42 mouse cellular contexts compared by ENCODE assay signal in the genomic region with DNA sequence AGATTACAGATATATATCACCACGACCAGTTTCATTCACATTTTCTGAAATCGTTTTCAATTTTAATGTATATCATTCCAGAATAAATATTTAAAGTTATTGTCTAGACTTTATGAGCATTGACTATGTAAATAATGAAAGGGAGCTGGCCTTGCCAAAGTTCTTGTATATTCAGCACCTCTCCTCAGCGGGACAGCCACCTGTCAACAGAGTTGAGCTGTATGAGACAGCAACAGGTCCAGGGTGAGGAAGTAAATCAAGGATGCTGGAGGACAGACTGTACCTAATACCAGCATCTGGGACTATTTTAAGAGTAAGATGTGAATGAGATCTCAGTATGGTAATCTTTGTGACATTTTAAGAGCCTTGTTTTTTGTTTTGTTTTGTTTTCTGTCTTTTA. TPM values are rescaled to one million over a fixed set of nuclear protein-coding genes. Genes with fewer than 3 reads are reported as not detected.
"Had no signal": no experiment of that assay in that cellular context is flagged by ENCODE, and none has a peak within 500 bp of the region (broad histone marks: within the 10 kb centered on the region; RNA-seq: fewer than 3 reads in every experiment).

No protein-coding gene starts in this region.

- H3K9me3 ChIP-seq: heart, embryonic 12.5 days; heart, embryonic 13.5 days; heart, embryonic 15.5 days; hindbrain, embryonic 10.5 days; hindbrain, embryonic 12.5 days; hindbrain, embryonic 13.5 days; hindbrain, embryonic 15.5 days; intestine, embryonic 15.5 days; kidney, embryonic 15.5 days had no signal

- H3K4me1 ChIP-seq: heart, embryonic 12.5 days; heart, embryonic 15.5 days; hindbrain, embryonic 10.5 days; hindbrain, embryonic 12.5 days; hindbrain, embryonic 13.5 days; hindbrain, embryonic 15.5 days; intestine, embryonic 15.5 days; kidney, embryonic 15.5 days had no signal

- H3K27me3 ChIP-seq: heart, embryonic 12.5 days; heart, embryonic 13.5 days; heart, embryonic 15.5 days; hindbrain, embryonic 12.5 days; hindbrain, embryonic 13.5 days; hindbrain, embryonic 15.5 days; intestine, embryonic 15.5 days; kidney, embryonic 15.5 days had no signal

- H3K4me3 ChIP-seq: heart, embryonic 12.5 days; heart, embryonic 13.5 days; heart, embryonic 15.5 days; hindbrain, embryonic 10.5 days; hindbrain, embryonic 12.5 days; hindbrain, embryonic 13.5 days; hindbrain, embryonic 15.5 days; intestine, embryonic 15.5 days; kidney, embryonic 15.5 days; layer of hippocampus, adult 2 months; left cerebral cortex, adult 2 months had no signal

- H3K27ac ChIP-seq: heart, embryonic 13.5 days; heart, embryonic 15.5 days; hindbrain, embryonic 10.5 days; hindbrain, embryonic 12.5 days; hindbrain, embryonic 13.5 days; hindbrain, embryonic 14.5 days; hindbrain, embryonic 15.5 days; hindbrain, postnatal 0 days; intestine, embryonic 15.5 days; kidney, embryonic 15.5 days; kidney, postnatal 0 days; layer of hippocampus, adult 2 months; left cerebral cortex, adult 2 months had no signal

- DNase-seq: heart, postnatal 10 days; heart, postnatal 14 days; heart, postnatal 36 days; heart, postnatal 4 days; kidney, adult 11 months; kidney, adult 18-20 months; kidney, adult 2 months; kidney, adult 8-10 months; kidney, adult 9 months; kidney, postnatal 10 days; kidney, postnatal 14 days; kidney, postnatal 25 days; kidney, postnatal 36 days; kidney, postnatal 4 days; layer of hippocampus, adult 9-11 months; layer of hippocampus, postnatal 36 days had no signal

- ATAC-seq: hindbrain, embryonic 16.5 days; hindbrain, postnatal 0 days; inflammation-experienced regulatory T-cells, adult 6 months; intestine, embryonic 15.5 days; intestine, embryonic 16.5 days; intestine, postnatal 0 days had no signal

- H3K9ac ChIP-seq: heart, embryonic 12.5 days; heart, embryonic 13.5 days; heart, embryonic 15.5 days; hindbrain, embryonic 12.5 days; hindbrain, embryonic 13.5 days; hindbrain, embryonic 14.5 days; hindbrain, embryonic 15.5 days; intestine, embryonic 15.5 days; kidney, embryonic 15.5 days had no signal

RNA-seq across cellular contexts. Expression of a gene that starts 29.7 kb away (rescaled TPM):
- total RNA-seq: hematopoietic stem cell, adult 5-6 weeks had no signal
- polyA plus RNA-seq: heart, embryonic 12.5 days; heart, embryonic 13.5 days; heart, embryonic 15.5 days; heart, embryonic 16.5 days; heart, postnatal 0 days; hindbrain, embryonic 10.5 days; inflammation-experienced regulatory T-cells, adult 6 months; intestine, embryonic 14.5 days; kidney, embryonic 14.5 days; kidney, embryonic 15.5 days had no signal

RNA-seq across cellular contexts. Expression of a gene that starts 50.1 kb away (rescaled TPM):
- total RNA-seq: heart, postnatal 10 days; heart, postnatal 14 days; heart, postnatal 25 days; heart, postnatal 36 days; heart, postnatal 4 days; hindbrain, postnatal 0 days had no signal
- polyA plus RNA-seq: heart, embryonic 14.5 days; hindbrain, embryonic 16.5 days; kidney, adult 2 months; large intestine, adult 2 months had no signal
